Mouse (Mus musculus): ENCODE results near the gene C2. TPM values are rescaled to one million over a fixed set of nuclear protein-coding genes. Genes with fewer than 3 reads are reported as not detected.

The C2 gene
- total RNA-seq, 1 experiment from 2014 or later, result 54.5 TPM

GRCm38 (mm10) chr17:34881166-34881565, 16.9 kb downstream of the C2 start:
- no peak for DNase-seq

- no peak for DNase-seq
Measured at GRCm38 (mm10) chr17:34879336-34879879, 18.7 kb downstream of the C2 start, which contains the start of gene Zbtb12. TSS of gene Zbtb12 (plus strand) at chr17:34879483.

- peak; percentile 44 for DNase-seq
Measured at GRCm38 (mm10) chr17:34874321-34874720, 23.7 kb downstream of the C2 start.

GRCm38 (mm10) chr17:34865981-34866380, 32.1 kb downstream of the C2 start:
- no peak for DNase-seq

- DNase-seq, result no peak
Measured at GRCm38 (mm10) chr17:34862416-34863081, 35.5 kb downstream of the C2 start, which contains the start of gene Cfb. TSS of gene Cfb (minus strand) at chr17:34862518.

GRCm38 (mm10) chr17:34861704-34862415, 36.2 kb downstream of the C2 start:
- peak; percentile 47 for DNase-seq

- DNase-seq, result no peak
Measured at GRCm38 (mm10) chr17:34860514-34860913, 37.6 kb downstream of the C2 start.

GRCm38 (mm10) chr17:34858670-34859069, 39.4 kb downstream of the C2 start:
- no peak for DNase-seq

GRCm38 (mm10) chr17:34855825-34856224, 42.2 kb downstream of the C2 start:
- peak; percentile 80 for DNase-seq

- DNase-seq, result no peak
Measured at GRCm38 (mm10) chr17:34854761-34855160, 43.3 kb downstream of the C2 start.

- DNase-seq, result no peak
Measured at GRCm38 (mm10) chr17:34853511-34853910, 44.6 kb downstream of the C2 start.

GRCm38 (mm10) chr17:34850517-34851125, 47.4 kb downstream of the C2 start:
- no peak for DNase-seq

- DNase-seq, result peak; percentile 99
Measured at GRCm38 (mm10) chr17:34849722-34850516, 48.1 kb downstream of the C2 start, which contains the start of the genes Skiv2l and Nelfe. TSS of gene Skiv2l (minus strand) at chr17:34850210. TSS of gene Nelfe (plus strand) at chr17:34850391.

- no peak for DNase-seq
Measured at GRCm38 (mm10) chr17:34847615-34848014, 50.5 kb downstream of the C2 start.

GRCm38 (mm10) chr17:34847192-34847591, 50.9 kb downstream of the C2 start:
- DNase-seq, result no peak

GRCm38 (mm10) chr17:34844884-34845283, 53.2 kb downstream of the C2 start:
- DNase-seq, result no peak

- no peak for DNase-seq
Measured at GRCm38 (mm10) chr17:34840736-34841307, 57.2 kb downstream of the C2 start.

GRCm38 (mm10) chr17:34838785-34839184, 59.3 kb downstream of the C2 start:
- no peak for DNase-seq

- DNase-seq, result peak; percentile 34
Measured at GRCm38 (mm10) chr17:34837464-34838324, 60.4 kb downstream of the C2 start.

GRCm38 (mm10) chr17:34836856-34837221, 61.2 kb downstream of the C2 start, which contains the start of the genes Stk19 and Dxo:
TSS of gene Stk19 (minus strand) at chr17:34836945.
TSS of gene Dxo (plus strand) at chr17:34837019.
- peak; percentile 98 for DNase-seq
